Mouse (Mus musculus) hindbrain, embryonic 14.5 days (tissue): ENCODE measurements around the gene Lipo2. TPM values are rescaled to one million over a fixed set of nuclear protein-coding genes. Genes with fewer than 3 reads are reported as not detected.
"Not testable (repeated sequence)": the region's sequence is repeated elsewhere in the genome, so short reads cannot be mapped to it uniquely, and the experiment has no call there.

ENCODE experiments used
- ATAC-seq: fragments of 200-750 bp; cut with Nextera tagmentation; 2 replicates; pipeline ENCODE4 v1.8.0; 2017; ENCODE audit warnings: moderate number of reproducible peaks, mild to moderate bottlenecking, moderate TSS enrichment, moderate library complexity; ENCODE audit not compliant: low FRiP score
- DNase-seq: peaks from one replicate; pipeline ENCODE4 v3.0.0-alpha.2; 2015; ENCODE audit warnings: low spot score
- H3K27ac ChIP-seq: fragments of 300-500 bp; sonication (generic); 2 replicates; pipeline ENCODE4 v1.5.1; 2014; ENCODE audit warnings: mild to moderate bottlenecking, moderate library complexity
- H3K27me3 ChIP-seq: fragments of 300-500 bp; sonication (generic); 2 replicates; pipeline ENCODE4 v1.6.1; 2014; ENCODE audit warnings: mild to moderate bottlenecking, low read length, mixed read lengths; ENCODE audit not compliant: control insufficient read depth, insufficient read depth
- H3K36me3 ChIP-seq: fragments of 300-500 bp; sonication (generic); replicated peaks from 2 replicates; pipeline ENCODE4 v1.6.1; 2014; ENCODE audit not compliant: control insufficient read depth, insufficient read depth
- H3K4me1 ChIP-seq: fragments of 300-500 bp; sonication (generic); replicated peaks from 2 replicates; pipeline ENCODE4 v1.6.1; 2014; ENCODE audit warnings: antibody characterized with exemption, low read length, mixed read lengths; ENCODE audit not compliant: control insufficient read depth, insufficient read depth
- H3K4me2 ChIP-seq: fragments of 300-500 bp; sonication (generic); replicated peaks from 2 replicates; pipeline ENCODE4 v1.6.1; 2014; ENCODE audit warnings: mild to moderate bottlenecking, moderate library complexity
- H3K4me3 ChIP-seq: fragments of 300-500 bp; sonication (generic); replicated peaks from 2 replicates; pipeline ENCODE4 v1.5.1; 2014; ENCODE audit warnings: mild to moderate bottlenecking, low read length
- H3K9ac ChIP-seq: fragments of 300-500 bp; sonication (generic); 2 replicates; pipeline ENCODE4 v1.6.1; 2014
- H3K9me3 ChIP-seq: fragments of 300-500 bp; sonication (generic); 2 replicates; pipeline ENCODE4 v1.6.1; 2016; ENCODE audit warnings: low read length; ENCODE audit not compliant: control insufficient read depth
- WGBS: fragments of 180-500 bp; shearing (Covaris S2); extraction: QIAGEN DNeasy Blood & Tissue Kit; methylation state at CpG from one replicate; pipeline ENCODE4 v1.1.7; 2014; 5-methylcytosine and 5-hydroxymethylcytosine counted together
- polyA plus RNA-seq: library from polyadenylated mRNA; unstranded; fragments of >200 nt; fragmentation: Nextera tagmentation; extraction: Ambion mirVana; gene quantifications from 2 replicates; pipeline ENCODE4 v1.2.1, GENCODE M21; 2014

Gene Lipo2
- 1.1 and 1.3 TPM in 2 replicates for polyA plus RNA-seq

DNA sequence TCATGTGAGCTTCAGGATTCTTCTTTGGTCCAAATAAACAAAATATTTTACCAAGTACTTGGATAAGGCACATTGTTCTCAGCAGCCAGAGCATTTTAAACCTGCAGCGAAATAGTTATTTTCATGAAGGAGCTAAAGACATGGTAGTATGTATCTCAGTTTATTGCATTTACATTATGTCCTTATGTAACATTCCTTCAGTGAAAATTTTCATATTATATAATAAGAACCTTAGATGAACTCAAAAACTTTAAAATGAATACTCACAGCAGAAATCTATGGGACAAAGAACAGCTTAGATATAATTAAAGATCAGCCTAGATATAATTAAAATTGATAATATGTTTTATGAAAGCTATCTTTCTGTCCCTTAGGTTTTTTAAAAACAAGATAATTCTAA, at the start of gene Lipo2:
Lipo2 (minus strand) TSS at position 101 of the 400 bp plus-strand sequence.
- 94% methylated on average over 1 of the region's 1 CpGs for WGBS

DNA sequence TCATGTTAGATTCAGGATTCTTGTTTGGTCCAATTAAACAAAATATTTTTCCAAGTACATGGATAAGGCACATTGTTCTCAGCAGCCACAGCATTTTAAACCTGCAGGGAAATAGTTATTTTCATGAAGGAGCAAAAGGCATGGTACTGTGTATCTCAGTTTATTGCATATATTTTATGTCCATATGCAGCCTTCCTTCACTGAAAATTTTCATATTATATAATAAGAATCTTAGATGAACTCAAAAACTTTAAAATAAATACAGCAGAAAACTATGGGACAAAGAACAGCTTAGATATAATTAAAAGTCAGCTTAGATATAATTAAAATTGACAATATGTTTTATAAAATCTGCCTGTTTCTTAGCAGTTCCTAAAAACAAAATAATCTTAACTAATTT, 36.2 kb upstream of the Lipo2 start, which contains the start of gene Lipo1:
Lipo1 (minus strand) TSS at position 101 of the 400 bp plus-strand sequence.
- H3K4me3 ChIP-seq, ATAC-seq, DNase-seq: not testable (repeated sequence)

More for the DNA sequence above, at the start of gene Lipo2:
- H3K4me3 ChIP-seq, H3K4me2 ChIP-seq, H3K36me3 ChIP-seq, ATAC-seq, H3K27ac ChIP-seq, H3K9ac ChIP-seq, H3K9me3 ChIP-seq, H3K27me3 ChIP-seq, DNase-seq, H3K4me1 ChIP-seq: not testable (repeated sequence)

DNA sequence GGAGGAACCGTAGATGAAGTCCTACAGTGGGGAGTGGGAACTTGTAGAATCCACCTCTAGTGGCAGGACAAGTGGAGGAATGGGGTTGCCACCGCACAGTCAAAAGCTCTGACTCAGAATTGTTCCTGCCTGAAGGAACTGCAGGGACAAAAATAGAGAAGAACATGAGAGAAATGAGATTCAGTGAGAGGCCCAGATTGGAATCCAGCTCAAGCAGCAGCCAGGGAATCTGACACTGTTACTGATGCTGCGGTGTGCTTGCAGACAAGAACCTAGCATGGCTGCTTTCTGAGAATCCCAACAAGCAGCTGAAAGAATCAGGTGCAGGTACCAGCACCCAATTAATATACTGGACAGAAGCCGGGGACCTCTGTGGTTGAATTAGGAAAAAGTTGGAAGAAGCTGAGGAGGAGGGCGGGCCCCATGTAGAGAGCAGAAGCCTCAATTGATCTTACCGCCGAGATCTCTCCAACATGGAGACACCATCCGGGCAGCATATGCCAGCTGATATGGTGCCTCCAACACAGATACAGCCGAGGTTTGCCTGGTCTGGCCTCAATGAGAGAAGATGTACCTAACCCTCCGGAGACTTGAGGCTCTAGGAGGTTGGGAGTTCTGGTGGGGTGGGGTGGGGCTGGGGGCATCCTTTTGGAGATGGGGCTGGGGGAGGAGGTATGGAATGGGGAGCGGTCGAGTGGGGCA, 35.6 kb upstream of the Lipo2 start:
- Histone ChIP-seq H3K4me1 (no peaks in the 10 kb centered on the region), H3K27me3 (no peaks in the 10 kb centered on the region), H3K36me3 (no peaks in the 10 kb centered on the region), H3K4me2 (no peak overlapping the region), H3K9me3 (no peaks in the 10 kb centered on the region), H3K4me3 (no peak overlapping the region), H3K9ac (no peak overlapping the region), H3K27ac (no peak overlapping the region)
- ATAC-seq = no peak
- 93% methylated on average over 12 of the region's 12 CpGs for WGBS
- no peak for DNase-seq

More for the DNA sequence above, 36.2 kb upstream of the Lipo2 start, which contains the start of gene Lipo1:
- not testable (repeated sequence) for H3K4me1 ChIP-seq, H3K36me3 ChIP-seq, H3K9me3 ChIP-seq, H3K27me3 ChIP-seq, H3K4me2 ChIP-seq, H3K27ac ChIP-seq, H3K9ac ChIP-seq

DNA sequence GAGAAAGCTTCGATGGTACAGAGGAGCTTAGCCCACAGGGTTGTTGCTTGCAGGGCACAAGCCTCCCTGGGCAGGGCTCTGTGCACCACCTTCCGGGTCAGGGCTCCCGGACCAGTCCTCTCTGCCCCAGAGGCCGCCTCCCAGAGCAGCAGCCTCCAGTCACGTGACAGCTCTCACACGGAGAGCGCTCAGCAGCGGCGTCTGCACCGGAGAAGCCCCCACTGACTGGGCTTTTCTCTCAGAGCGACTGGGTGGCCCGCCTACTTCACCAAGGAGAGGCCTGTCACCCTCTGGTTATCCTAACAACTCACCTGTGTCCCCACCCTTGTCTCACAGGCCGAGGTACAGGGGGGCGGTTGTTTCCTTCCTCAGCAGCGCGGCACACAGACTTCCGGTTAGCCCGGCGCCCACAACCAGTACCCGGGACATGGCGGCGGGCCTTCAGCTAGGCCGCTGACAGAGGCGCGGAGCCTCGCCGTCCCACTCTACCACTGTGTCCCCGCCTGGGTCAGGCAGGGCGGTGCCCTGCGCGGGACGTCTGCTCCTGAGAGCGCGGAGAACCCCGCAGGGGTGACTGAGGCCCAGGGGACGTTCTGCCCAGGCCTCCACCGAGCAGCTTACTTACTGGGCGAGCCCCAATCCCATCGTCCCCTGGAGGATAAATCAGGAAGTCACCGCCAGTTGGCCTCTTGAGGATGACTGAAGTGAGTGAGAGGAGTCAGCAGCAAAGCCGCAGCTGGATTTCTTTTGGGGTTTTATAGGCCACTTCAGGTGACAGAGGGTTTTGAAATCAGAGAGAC, 10.3 kb upstream of the Lipo2 start, which contains the start of gene Lipo3:
Lipo3 (minus strand) TSS at position 665 of the 800 bp plus-strand sequence.
- H3K4me1 ChIP-seq, DNase-seq, H3K9me3 ChIP-seq, H3K36me3 ChIP-seq, H3K27ac ChIP-seq, H3K9ac ChIP-seq, H3K27me3 ChIP-seq: not testable (repeated sequence)
- ATAC-seq = peak; percentile 93
- peak within 1 kb of the TSS; percentile 39 for H3K4me2 ChIP-seq
- 29% methylated on average over 13 of the region's 41 CpGs for WGBS
- peak within 1 kb of the TSS; percentile 20 for H3K4me3 ChIP-seq

Other genes starting within 250 kb of the Lipo2 start
- gene Lipo4, start 233.6 kb downstream of the Lipo2 start, polyA plus RNA-seq = not detected in 2 replicates
- not detected in 2 replicates for gene Gm8978, start 126.1 kb downstream of the Lipo2 start, polyA plus RNA-seq
- 15.8 and 16.5 TPM in 2 replicates for gene Lipo3, start 10.6 kb upstream of the Lipo2 start, polyA plus RNA-seq
- gene Lipo1, start 36.1 kb upstream of the Lipo2 start, polyA plus RNA-seq = not detected in 2 replicates
- gene Lipf, start 209.8 kb upstream of the Lipo2 start, polyA plus RNA-seq = not detected in 2 replicates